Mouse (Mus musculus) left cerebral cortex, postnatal 4 days (tissue): ENCODE results near the gene Syce1. TPM values are rescaled to one million over a fixed set of nuclear protein-coding genes. Genes with fewer than 3 reads are reported as not detected.
"Not testable (repeated sequence)": the region's sequence is repeated elsewhere in the genome, so short reads cannot be mapped to it uniquely, and the experiment has no call there.

ENCODE experiments used
- DNase-seq: peaks from one replicate; pipeline ENCODE4 v3.0.0-alpha.2; 2022
- intact Hi-C: fragments of 180-260 bp; cut with DNase I; formaldehyde crosslinking; loops from one replicate; pipeline ENCODE4 v1.15.1; 2025
- total RNA-seq, 2 experiments: library from RNA; stranded (reverse); gene quantifications; 2 replicates each; pipeline ENCODE4 v1.2.3; 2021

Syce1 gene
- total RNA-seq, 2 experiments from 2014 or later: 0.24 TPM; not detected in 1

DNA sequence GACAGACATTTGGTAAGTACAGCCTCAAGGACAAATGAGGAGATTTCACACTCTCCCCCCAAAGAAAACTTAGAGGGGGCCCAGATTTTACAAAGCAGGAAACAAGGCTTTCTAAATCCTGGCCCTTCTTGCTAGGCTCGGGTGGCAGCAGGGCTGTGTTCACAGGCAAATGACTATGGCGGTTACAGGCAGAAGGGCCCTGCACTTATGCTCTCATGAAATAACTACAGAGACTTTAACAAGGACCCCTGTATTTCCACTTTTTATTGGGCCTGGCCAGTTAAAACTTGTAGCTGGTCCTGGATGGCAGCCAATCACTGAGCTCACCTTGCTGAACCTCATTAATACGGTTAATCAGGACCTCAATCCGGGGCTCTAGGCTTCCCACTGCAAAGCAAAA, 7.1 kb downstream of the Syce1 start:
- intact Hi-C loops: no loop called here
- no peak for DNase-seq

- intact Hi-C loops: no loop called here
Measured at GRCm38 (mm10) chr7:140765888-140766739, 21.5 kb downstream of the Syce1 start.

GRCm38 (mm10) chr7:140765391-140765790, 22.3 kb downstream of the Syce1 start:
- intact Hi-C loops, DNase-seq: not testable (repeated sequence)

More at GRCm38 (mm10) chr7:140765888-140766739, 21.5 kb downstream of the Syce1 start:
- DNase-seq: no peak

- intact Hi-C loops: no loop called here
- no peak for DNase-seq
Measured at GRCm38 (mm10) chr7:140763447-140764020, 24.1 kb downstream of the Syce1 start, which contains the start of gene Cyp2e1. TSS of gene Cyp2e1 (plus strand) at chr7:140763739.

- intact Hi-C loops: no loop called here
- no peak for DNase-seq
Measured at GRCm38 (mm10) chr7:140760647-140761046, 27.0 kb downstream of the Syce1 start.

DNA sequence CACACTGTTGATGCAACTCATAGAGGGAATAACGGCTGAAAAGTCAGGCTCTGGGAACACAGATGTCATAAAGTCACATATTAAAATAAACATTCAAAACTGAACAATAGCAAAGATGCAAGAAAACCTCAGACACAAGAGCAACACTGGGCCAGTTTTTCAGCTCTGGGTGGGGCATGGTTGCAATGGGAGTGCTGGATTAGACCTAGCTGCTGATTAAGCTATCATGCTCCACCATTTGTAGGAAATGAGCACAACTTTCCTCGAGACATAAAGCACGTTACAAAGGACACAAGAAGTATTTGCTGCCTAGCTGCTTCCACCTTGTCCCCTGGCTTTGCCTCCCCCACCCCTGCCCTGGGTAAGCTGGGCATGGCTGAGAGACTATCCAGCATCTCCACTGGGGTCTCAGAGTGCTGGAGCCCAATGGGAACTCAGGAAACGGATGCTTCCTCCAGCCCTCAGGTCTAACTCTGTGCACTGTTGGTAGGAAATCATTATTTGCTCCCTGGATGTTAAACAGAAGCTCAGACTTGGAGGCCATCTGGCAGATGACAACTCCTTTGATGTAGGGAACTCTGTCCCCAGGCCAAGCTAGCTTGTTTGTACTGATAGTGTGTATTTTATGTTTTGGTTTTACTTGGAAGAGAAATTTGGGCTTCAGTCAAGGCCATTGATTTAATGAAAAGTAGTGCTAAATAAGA, 31.3 kb downstream of the Syce1 start:
- DNase-seq: no peak
- intact Hi-C loops: no loop called here

- intact Hi-C loops: no loop called here
- DNase-seq: no peak
Measured at GRCm38 (mm10) chr7:140754556-140754955, 33.1 kb downstream of the Syce1 start.

GRCm38 (mm10) chr7:140748827-140749160, 38.9 kb downstream of the Syce1 start:
- DNase-seq: no peak
- intact Hi-C loops: no loop called here

DNA sequence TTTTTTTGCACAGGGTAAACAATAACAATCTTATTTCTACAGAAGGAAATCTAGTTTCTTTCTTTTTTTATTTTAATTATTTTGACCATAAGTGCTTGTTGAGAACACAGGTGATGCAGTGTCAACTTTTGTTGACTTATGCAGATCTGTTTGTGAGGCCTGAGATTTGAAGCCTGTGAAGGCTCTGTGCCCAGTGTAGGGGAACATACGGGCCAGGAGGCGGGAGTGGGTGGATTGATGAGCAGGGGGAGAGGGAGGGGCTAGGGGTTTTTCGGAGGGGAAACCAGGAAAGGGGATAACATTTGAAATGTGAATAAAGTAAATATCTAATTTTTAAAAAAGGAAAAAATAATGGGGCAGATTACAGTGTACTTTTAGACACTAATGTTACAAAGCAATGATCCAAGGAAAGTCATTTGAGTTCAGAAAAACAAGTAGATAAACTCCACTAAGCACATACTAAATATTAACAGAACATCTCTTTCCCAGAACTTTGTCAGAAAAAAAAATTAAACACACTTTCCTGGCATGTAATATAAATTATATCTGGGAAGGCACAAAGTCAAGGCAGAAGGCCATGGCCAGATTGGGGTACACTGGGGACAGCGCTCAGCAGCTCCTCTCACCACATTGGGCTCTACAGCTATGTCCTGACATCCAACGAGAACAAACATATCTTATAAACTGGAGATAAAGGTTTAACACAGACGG, 39.4 kb downstream of the Syce1 start:
- no peak for DNase-seq

DNA sequence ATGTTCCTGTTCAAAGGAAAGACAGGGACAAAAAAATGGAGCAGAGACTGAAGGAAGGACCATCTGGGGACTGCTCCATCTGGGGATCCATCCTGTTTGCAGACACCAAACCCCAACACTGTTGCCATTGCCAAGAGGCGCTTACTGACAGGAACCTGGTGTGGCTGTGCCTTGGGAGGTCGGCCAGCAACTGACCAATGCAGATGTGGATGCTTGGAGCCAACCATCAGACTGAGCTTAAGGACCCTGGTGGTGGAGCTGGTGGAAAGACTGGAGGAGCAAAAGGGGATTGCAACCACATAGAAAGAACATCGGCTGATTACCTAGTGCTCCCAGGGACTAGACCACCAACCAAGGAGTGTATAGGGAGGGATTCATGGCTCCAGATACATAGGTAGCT, 40.2 kb downstream of the Syce1 start:
- intact Hi-C loops: no loop called here
- no peak for DNase-seq

More for the DNA sequence above, 39.4 kb downstream of the Syce1 start:
- intact Hi-C loops: no loop called here

GRCm38 (mm10) chr7:140733162-140733561, 54.5 kb downstream of the Syce1 start:
- intact Hi-C loops: no loop called here
- no peak for DNase-seq

Other genes with a start within 250 kb of the Syce1 start
- gene Olfr538, start 220.0 kb downstream of the Syce1 start, total RNA-seq: not detected
- under 1 TPM in 1 of 2 experiments, not detected in 1; 0.10 TPM for gene Olfr46, start 186.6 kb downstream of the Syce1 start, total RNA-seq
- gene Olfr61, start 158.9 kb downstream of the Syce1 start, total RNA-seq: not detected
- not detected for gene Olfr53, start 141.4 kb downstream of the Syce1 start, total RNA-seq
- under 1 TPM; 0.02 to 0.08 TPM for gene Olfr539, start 127.9 kb downstream of the Syce1 start, total RNA-seq
- gene Olfr45, start 105.9 kb downstream of the Syce1 start, total RNA-seq: under 1 TPM; 0.06 to 0.08 TPM
- gene Olfr541, start 90.6 kb downstream of the Syce1 start, total RNA-seq: not detected
- gene Cyp2e1, start 24.1 kb downstream of the Syce1 start, total RNA-seq: not detected
- gene Zfp941, start 34.3 kb upstream of the Syce1 start, total RNA-seq: 10 to 100 TPM; 10.9 to 15.0 TPM
- gene Urah, start 47.2 kb upstream of the Syce1 start, total RNA-seq: not detected
- not detected for gene Scgb1c1, start 57.7 kb upstream of the Syce1 start, total RNA-seq
- not detected for gene Odf3, start 60.0 kb upstream of the Syce1 start, total RNA-seq
- 1 to 10 TPM; 1.4 TPM for gene Gm45785, start 68.5 kb upstream of the Syce1 start, total RNA-seq
- 100 to 1,000 TPM in 1 of 2 experiments, 10 to 100 TPM in 1; 93.4 to 112 TPM for gene Ric8a, start 69.1 kb upstream of the Syce1 start, total RNA-seq
- gene Bet1l, start 69.7 kb upstream of the Syce1 start, total RNA-seq: 10 to 100 TPM; 23.0 to 25.2 TPM
- 100 to 1,000 TPM; 155 to 165 TPM for gene Psmd13, start 94.1 kb upstream of the Syce1 start, total RNA-seq
- gene Sirt3, start 94.5 kb upstream of the Syce1 start, total RNA-seq: 10 to 100 TPM; 26.0 to 31.3 TPM
- not detected for gene Cox8b, start 112.6 kb upstream of the Syce1 start, total RNA-seq
- under 1 TPM; 0.54 to 0.70 TPM for gene Nlrp6, start 133.1 kb upstream of the Syce1 start, total RNA-seq
- 1 to 10 TPM; 3.1 to 4.0 TPM for gene Pgghg, start 153.5 kb upstream of the Syce1 start, total RNA-seq
- gene Ifitm5, start 162.4 kb upstream of the Syce1 start, total RNA-seq: not detected
- not detected for gene Gm45717, start 168.1 kb upstream of the Syce1 start, total RNA-seq
- gene Ifitm2, start 168.1 kb upstream of the Syce1 start, total RNA-seq: 10 to 100 TPM; 36.6 to 45.9 TPM
- gene Ifitm1, start 179.4 kb upstream of the Syce1 start, total RNA-seq: 1 to 10 TPM; 2.8 to 5.4 TPM
- gene Ifitm3, start 222.9 kb upstream of the Syce1 start, total RNA-seq: 10 to 100 TPM in 1 of 2 experiments, 1 to 10 TPM in 1; 8.9 to 12.8 TPM
- not detected for gene Ifitm6, start 230.1 kb upstream of the Syce1 start, total RNA-seq
- not detected for gene Gm17387, start 241.3 kb upstream of the Syce1 start, total RNA-seq